Mouse (Mus musculus) T-cell, adult 2 months (primary cell): ENCODE measurements around the gene Espn.

Source experiments
- DNase-seq: peaks from one replicate; pipeline ENCODE4 v3.0.0; 2022; ENCODE audit warnings: low spot score

The Espn gene

GRCm38 (mm10) chr4:152125161-152126025, 26.8 kb downstream of the Espn start:
- DNase-seq = no peak

- DNase-seq = no peak
Observed at GRCm38 (mm10) chr4:152124361-152124961, 27.7 kb downstream of the Espn start.

GRCm38 (mm10) chr4:152121183-152121505, 31.0 kb downstream of the Espn start:
- no peak for DNase-seq

GRCm38 (mm10) chr4:152120311-152121182, 31.6 kb downstream of the Espn start:
- peak; percentile 71 for DNase-seq

GRCm38 (mm10) chr4:152119396-152120292, 32.5 kb downstream of the Espn start:
- peak; percentile 56 for DNase-seq

- DNase-seq = no peak
Observed at GRCm38 (mm10) chr4:152117538-152117937, 34.6 kb downstream of the Espn start.

GRCm38 (mm10) chr4:152115921-152116612, 36.1 kb downstream of the Espn start, which contains the start of gene Tnfrsf25:
TSS of gene Tnfrsf25 (plus strand) at chr4:152115934.
- peak; percentile 60 for DNase-seq

GRCm38 (mm10) chr4:152114080-152114479, 38.1 kb downstream of the Espn start:
- DNase-seq = no peak

- no peak for DNase-seq
Observed at GRCm38 (mm10) chr4:152112329-152112728, 39.8 kb downstream of the Espn start.

GRCm38 (mm10) chr4:152110689-152111088, 41.5 kb downstream of the Espn start:
- DNase-seq = no peak

GRCm38 (mm10) chr4:152109509-152109908, 42.7 kb downstream of the Espn start:
- no peak for DNase-seq

- no peak for DNase-seq
Observed at GRCm38 (mm10) chr4:152108673-152109072, 43.5 kb downstream of the Espn start.

- no peak for DNase-seq
Observed at GRCm38 (mm10) chr4:152107971-152108509, 44.1 kb downstream of the Espn start.

GRCm38 (mm10) chr4:152107493-152107892, 44.7 kb downstream of the Espn start:
- no peak for DNase-seq

GRCm38 (mm10) chr4:152106746-152107145, 45.4 kb downstream of the Espn start:
- DNase-seq = no peak

- peak; percentile 71 for DNase-seq
Observed at GRCm38 (mm10) chr4:152103025-152103424, 49.1 kb downstream of the Espn start.

GRCm38 (mm10) chr4:152101921-152102320, 50.2 kb downstream of the Espn start:
- no peak for DNase-seq

GRCm38 (mm10) chr4:152101081-152101653, 51.0 kb downstream of the Espn start:
- DNase-seq = no peak

- DNase-seq = no peak
Observed at GRCm38 (mm10) chr4:152100541-152100940, 51.6 kb downstream of the Espn start.
